Mouse (Mus musculus): ENCODE measurements around the gene Fam131a.
A peak's percentile ranks its signal among the peaks of the same experiment; 100 is the strongest.

The Fam131a gene

GRCm38 (mm10) chr16:20695622-20696323 lies 2.7 kb downstream of the Fam131a start:
- peak; percentile 80 for DNase-seq (ENCODE audit: low read depth)

GRCm38 (mm10) chr16:20699266-20699665 lies 6.2 kb downstream of the Fam131a start:
- DNase-seq (ENCODE audit: low read depth) = no peak

GRCm38 (mm10) chr16:20700036-20700435 lies 7.0 kb downstream of the Fam131a start:
- no peak for DNase-seq (ENCODE audit: low read depth)

- no peak for DNase-seq (ENCODE audit: low read depth)
Observed at GRCm38 (mm10) chr16:20701316-20701715, 8.3 kb downstream of the Fam131a start.

- no peak for DNase-seq (ENCODE audit: low read depth)
Observed at GRCm38 (mm10) chr16:20701729-20702521, 8.9 kb downstream of the Fam131a start.

- peak; percentile 85 for DNase-seq (ENCODE audit: low read depth)
Observed at GRCm38 (mm10) chr16:20702522-20702893, 9.5 kb downstream of the Fam131a start.

GRCm38 (mm10) chr16:20703071-20703470 lies 10.0 kb downstream of the Fam131a start:
- DNase-seq (ENCODE audit: low read depth) = no peak

GRCm38 (mm10) chr16:20703699-20704400 lies 10.8 kb downstream of the Fam131a start:
- DNase-seq (ENCODE audit: low read depth) = no peak

- DNase-seq (ENCODE audit: low read depth) = no peak
Observed at GRCm38 (mm10) chr16:20705786-20706185, 12.7 kb downstream of the Fam131a start.

GRCm38 (mm10) chr16:20706407-20707055 lies 13.5 kb downstream of the Fam131a start:
- no peak for DNase-seq (ENCODE audit: low read depth)

- DNase-seq (ENCODE audit: low read depth) = no peak
Observed at GRCm38 (mm10) chr16:20708220-20708938, 15.3 kb downstream of the Fam131a start.

GRCm38 (mm10) chr16:20708939-20709734 lies 16.1 kb downstream of the Fam131a start:
- DNase-seq (ENCODE audit: low read depth) = no peak

GRCm38 (mm10) chr16:20710370-20710769 lies 17.3 kb downstream of the Fam131a start:
- no peak for DNase-seq (ENCODE audit: low read depth)

- no peak for DNase-seq (ENCODE audit: low read depth)
Observed at GRCm38 (mm10) chr16:20710810-20711209, 17.8 kb downstream of the Fam131a start.

GRCm38 (mm10) chr16:20712190-20712589 lies 19.1 kb downstream of the Fam131a start:
- DNase-seq (ENCODE audit: low read depth) = no peak

GRCm38 (mm10) chr16:20712889-20713288 lies 19.8 kb downstream of the Fam131a start:
- DNase-seq (ENCODE audit: low read depth) = no peak

- no peak for DNase-seq (ENCODE audit: low read depth)
Observed at GRCm38 (mm10) chr16:20714307-20715080, 21.5 kb downstream of the Fam131a start.

- DNase-seq (ENCODE audit: low read depth) = no peak
Observed at GRCm38 (mm10) chr16:20715161-20715560, 22.1 kb downstream of the Fam131a start.

GRCm38 (mm10) chr16:20715566-20715965 lies 22.5 kb downstream of the Fam131a start:
- DNase-seq (ENCODE audit: low read depth) = no peak
